Mouse (Mus musculus) B cell, adult (primary cell): ENCODE data around the gene Fam198a. TPM values are rescaled to one million over a fixed set of nuclear protein-coding genes. Genes with fewer than 3 reads are reported as not detected.

Experiments
- total RNA-seq: library from RNA; stranded (reverse); gene quantifications from 4 replicates; pipeline ENCODE4 v1.2.4, GENCODE M21; 2023; ENCODE audit not compliant: inconsistent age

Fam198a gene
- total RNA-seq: 1.3 to 1.6 TPM (median 1.5 TPM) in 4 replicates

DNA sequence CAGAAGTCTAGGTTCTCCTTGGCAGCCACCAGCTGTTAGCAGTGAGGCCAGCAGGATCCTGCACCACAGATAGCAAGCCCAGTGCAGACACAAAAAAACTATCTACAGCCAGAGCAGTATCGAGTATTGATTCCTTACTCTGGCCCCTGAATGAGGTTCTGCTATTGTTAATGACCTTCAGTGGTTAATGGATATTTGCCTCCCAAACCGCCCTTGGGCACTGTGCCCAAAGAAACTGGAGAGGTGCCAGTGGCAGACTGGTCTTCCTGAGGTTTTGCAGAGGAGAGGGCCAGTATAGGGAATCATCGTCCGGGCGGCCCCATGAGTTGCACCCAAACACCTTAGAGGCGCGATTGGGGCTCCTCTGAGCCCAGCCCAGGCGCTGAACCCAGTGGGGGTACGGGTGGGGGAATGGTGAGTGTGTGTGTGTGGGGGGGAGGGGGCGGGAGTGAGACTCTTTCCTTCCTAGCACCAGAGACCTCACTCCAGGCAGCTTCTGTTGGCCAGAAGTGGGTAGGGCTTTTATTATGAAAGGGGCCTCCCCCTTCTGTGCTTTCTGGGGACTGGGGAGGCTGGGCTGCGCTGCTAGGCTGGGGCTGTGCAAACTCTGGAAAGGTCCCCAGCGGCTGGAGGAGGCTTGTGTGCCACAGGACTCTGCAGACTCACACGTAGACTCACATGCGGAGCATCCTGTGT, at the start of gene Fam198a:
TSS of gene Fam198a (plus strand) at position 571 of the 696 bp plus-strand sequence.

GRCm38 (mm10) chr9:121916102-121916501, 34.7 kb upstream of the Fam198a start, which contains the start of gene Cyp8b1:
Gene Cyp8b1, minus strand, starts transcription at chr9:121916305.

GRCm38 (mm10) chr9:121997010-121997409, 46.2 kb downstream of the Fam198a start, which contains the start of gene Pomgnt2:
Gene Pomgnt2, minus strand, starts transcription at chr9:121997110.

Other genes with a start within 250 kb of the Fam198a start
- gene Sec22c, start 245.5 kb upstream of the Fam198a start, total RNA-seq: 15.5 to 24.1 TPM (median 20.9 TPM) in 4 replicates
- 19.6 to 31.8 TPM (median 23.5 TPM) in 4 replicates for gene Ss18l2, start 240.7 kb upstream of the Fam198a start, total RNA-seq
- gene Nktr, start 231.8 kb upstream of the Fam198a start, total RNA-seq: 243 to 289 TPM (median 264 TPM) in 4 replicates
- gene Zfp651, start 191.7 kb upstream of the Fam198a start, total RNA-seq: 0.26 to 0.66 TPM (median 0.51 TPM) in 4 replicates
- gene Klhl40, start 173.4 kb upstream of the Fam198a start, total RNA-seq: not detected in 4 replicates
- not detected in 4 replicates for gene Hhatl, start 158.5 kb upstream of the Fam198a start, total RNA-seq
- gene Ccdc13, start 111.5 kb upstream of the Fam198a start, total RNA-seq: not detected in 4 replicates
- gene Higd1a, start 92.6 kb upstream of the Fam198a start, total RNA-seq: 21.9 to 34.2 TPM (median 29.2 TPM) in 4 replicates
- gene Ackr2, start 52.6 kb upstream of the Fam198a start, total RNA-seq: 18.9 to 25.6 TPM (median 22.3 TPM) in 4 replicates
- not detected in 4 replicates for gene Cyp8b1, start 34.7 kb upstream of the Fam198a start, total RNA-seq
- gene Pomgnt2, start 46.1 kb downstream of the Fam198a start, total RNA-seq: not detected in 4 replicates
- gene Snrk, start 166.3 kb downstream of the Fam198a start, total RNA-seq: 62.7 to 78.6 TPM (median 72.3 TPM) in 4 replicates